Mouse (Mus musculus) ES-E14 (cell line): Measurements from ENCODE around the gene Dnaic2. TPM values are rescaled to one million over a fixed set of nuclear protein-coding genes. Genes with fewer than 3 reads are reported as not detected.
A peak's percentile ranks its signal among the peaks of the same experiment; 100 is the strongest.

Source experiments
- DNase-seq: peaks from one replicate; pipeline ENCODE4 v3.0.0-alpha.2; 2013; ENCODE audit warnings: low read depth, low spot score
- H3K27ac ChIP-seq: 2 replicates; pipeline ENCODE4 v1.5.1; 2012; ENCODE audit warnings: low read depth, mild to moderate bottlenecking, low read length, moderate library complexity, mixed read lengths; ENCODE audit not compliant: poor library complexity, insufficient read depth, severe bottlenecking
- H3K36me3 ChIP-seq: 2 replicates; pipeline ENCODE4 v1.6.1; 2012; ENCODE audit warnings: mild to moderate bottlenecking, low read length, moderate library complexity, mixed read lengths; ENCODE audit not compliant: control insufficient read depth, poor library complexity, insufficient read depth, severe bottlenecking
- H3K4me1 ChIP-seq, 2 experiments: fragments of 150-350 bp in 1 of 2; sonication (generic) in 1 of 2; 2 replicates each; pipeline ENCODE4 v1.6.1; 2012; ENCODE audit warnings: low read length in 2 of 2, mild to moderate bottlenecking in 1 of 2, mixed read lengths in 1 of 2; ENCODE audit not compliant: control insufficient read depth in 2 of 2, insufficient read depth in 2 of 2, poor library complexity in 1 of 2
- H3K4me3 ChIP-seq, 2 experiments: fragments of 150-350 bp in 1 of 2; sonication (generic) in 1 of 2; 2 replicates each; pipeline ENCODE4 v1.5.1; 2012; ENCODE audit warnings: low read length in 2 of 2, low read depth in 1 of 2, mild to moderate bottlenecking in 1 of 2, mixed read lengths in 1 of 2; ENCODE audit not compliant: insufficient read depth in 1 of 2, poor library complexity in 1 of 2, severe bottlenecking in 1 of 2
- H3K9ac ChIP-seq: 2 replicates; pipeline ENCODE4 v1.6.1; 2012; ENCODE audit warnings: low read depth, mild to moderate bottlenecking, low read length, mixed read lengths; ENCODE audit not compliant: poor library complexity, insufficient read depth, severe bottlenecking
- H3K9me3 ChIP-seq: fragments of 150-350 bp; sonication (generic); 2 replicates; pipeline ENCODE4 v1.6.1; 2012; ENCODE audit warnings: low read depth, mild to moderate bottlenecking, low read length; ENCODE audit not compliant: control insufficient read depth, insufficient read depth
- CHD2 ChIP-seq: IDR thresholded peaks from 2 replicates; pipeline ENCODE4 v1.6.1; 2014; ENCODE audit warnings: mild to moderate bottlenecking, low read depth, low read length, inconsistent platforms
- HCFC1 ChIP-seq: IDR thresholded peaks from 2 replicates; pipeline ENCODE4 v1.6.1; 2012; ENCODE audit warnings: low read length, inconsistent platforms, borderline replicate concordance; ENCODE audit not compliant: insufficient read depth
- MAFK ChIP-seq: IDR thresholded peaks from 2 replicates; pipeline ENCODE4 v1.6.1; 2014; ENCODE audit warnings: mild to moderate bottlenecking, low read depth, low read length, inconsistent platforms; ENCODE audit not compliant: insufficient read depth
- ZC3H11A ChIP-seq: IDR thresholded peaks from 2 replicates; pipeline ENCODE4 v1.6.1; 2012; ENCODE audit warnings: low read depth, mild to moderate bottlenecking, inconsistent platforms, low read length, borderline replicate concordance
- ZNF384 ChIP-seq: IDR thresholded peaks from 2 replicates; pipeline ENCODE4 v1.6.1; 2012; ENCODE audit warnings: low read depth, low read length, inconsistent platforms
- in situ Hi-C, 2 experiments: fragments of 600-800 bp; cut with MboI; formaldehyde crosslinking; loops; one replicate each; pipeline ENCODE4 v1.15.1; 2025; ENCODE audit warnings: low sequenced_read_pairs in 2 of 2, inconsistent platforms in 1 of 2; ENCODE audit not compliant: unreplicated experiment in 2 of 2
- total RNA-seq: library from RNA; depleted of rRNA; stranded (reverse); fragments of 300-350 nt; gene quantifications from 2 replicates; pipeline ENCODE4 v1.2.3, GENCODE M21; 2012; rRNA removed

Gene Dnaic2
- total RNA-seq = 0.71 and 2.6 TPM in 2 replicates

DNA sequence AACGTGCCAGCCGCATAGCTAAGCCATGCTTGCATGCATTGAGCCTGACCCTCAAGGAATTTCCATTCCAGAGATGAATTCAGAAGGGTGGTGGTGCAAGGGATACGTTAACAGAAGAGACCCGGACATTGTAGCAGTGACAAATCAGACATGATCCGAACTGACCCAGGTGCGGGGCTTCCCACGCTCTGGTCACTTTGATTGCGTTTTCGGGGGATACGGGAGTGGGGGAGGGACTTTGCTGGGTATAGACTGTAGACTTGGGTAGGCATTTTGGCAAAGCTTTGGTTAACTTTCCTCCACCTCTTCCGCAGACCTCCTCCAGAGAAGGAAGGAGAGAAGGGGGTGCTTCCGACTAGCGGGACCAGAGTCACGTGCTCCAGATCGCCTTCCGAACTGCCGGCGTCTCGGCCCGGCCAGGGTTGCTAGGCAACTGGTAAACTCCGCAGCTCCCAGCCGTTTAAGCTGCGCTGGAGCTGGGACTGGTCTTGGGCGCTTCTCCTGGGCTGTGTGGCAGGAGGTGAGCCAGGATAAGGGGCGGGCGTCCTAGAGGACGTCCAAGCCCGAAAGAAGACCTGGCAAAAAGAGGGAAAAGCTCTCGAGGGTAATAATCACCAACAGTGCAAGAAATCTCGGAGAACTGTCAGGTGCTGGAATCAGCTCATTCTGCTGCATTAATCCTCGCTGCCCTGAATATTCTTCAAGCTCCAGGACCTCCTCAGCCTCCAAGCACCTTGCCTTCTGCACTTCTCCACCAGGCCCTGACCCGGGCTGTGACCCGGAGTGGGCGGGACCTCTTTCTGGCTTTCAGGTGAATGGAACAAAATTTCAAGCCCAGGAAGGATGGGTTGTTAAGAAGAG lies at the start of gene Dnaic2:
Dnaic2 (plus strand) TSS at position 444 of the 861 bp plus-strand sequence.
- H3K9ac ChIP-seq = no peak within 1 kb of the TSS; the same call in 1 of the 2 replicates
- peaks cover 11 to 20% of the 10 kb centered on the region in 2 experiments; a peak in 3 of 4 replicates for H3K4me1 ChIP-seq
- H3K9me3 ChIP-seq = no peaks in the 10 kb centered on the region
- H3K36me3 ChIP-seq = no peaks in the 10 kb centered on the region
- DNase-seq = peak; percentile 70
- in situ Hi-C loops = loop anchor here in 1 of 2 experiments (25.0 kb wide), 1 partner anchor 185 kb away; no protein-coding TSS in a partner anchor
- H3K27ac ChIP-seq = no peak within 1 kb of the TSS
- TF ChIP-seq HCFC1 = no peak
- no peak for TF ChIP-seq ZNF384
- no peak for TF ChIP-seq ZC3H11A
- TF ChIP-seq MAFK = no peak
- no peak for TF ChIP-seq CHD2
- peak within 1 kb of the TSS in 1 of 2 experiments; percentile 34; a peak in 1 of 4 replicates for H3K4me3 ChIP-seq

DNA sequence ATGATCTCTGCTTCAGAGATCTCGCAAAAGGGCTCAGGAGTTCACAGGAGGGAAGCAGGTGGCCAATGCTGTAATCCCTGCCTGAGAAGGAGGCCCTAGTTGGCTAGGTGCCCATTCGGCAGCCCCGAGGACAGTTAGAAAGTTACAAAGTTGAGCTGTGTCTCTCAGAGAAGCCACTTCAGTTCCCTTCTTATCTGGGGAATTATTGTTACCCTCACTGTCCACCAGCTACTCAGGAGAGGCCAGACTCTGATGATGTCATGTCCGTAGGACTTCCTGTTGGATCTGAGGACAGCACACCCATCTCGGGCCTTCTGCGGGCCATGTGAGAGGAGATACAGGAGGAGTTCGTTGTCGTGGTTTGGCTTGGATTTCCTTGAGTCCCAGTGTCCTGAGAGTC lies 47.6 kb upstream of the Dnaic2 start:
- Histone ChIP-seq H3K9ac (no peak overlapping the region), H3K4me3 (no peak overlapping the region), H3K27ac (no peak overlapping the region), H3K36me3 (peaks cover 4% of the 10 kb centered on the region; the same call in 1 of the 2 replicates), H3K9me3 (no peaks in the 10 kb centered on the region), H3K4me1 (peaks cover 0 to 25% of the 10 kb centered on the region in 2 experiments; a peak in 2 of 4 replicates)
- TF ChIP-seq CHD2 = no peak
- no peak for TF ChIP-seq HCFC1
- no peak for TF ChIP-seq ZNF384
- TF ChIP-seq MAFK = no peak
- TF ChIP-seq ZC3H11A = no peak
- DNase-seq = no peak
- in situ Hi-C loops = no loop called here

DNA sequence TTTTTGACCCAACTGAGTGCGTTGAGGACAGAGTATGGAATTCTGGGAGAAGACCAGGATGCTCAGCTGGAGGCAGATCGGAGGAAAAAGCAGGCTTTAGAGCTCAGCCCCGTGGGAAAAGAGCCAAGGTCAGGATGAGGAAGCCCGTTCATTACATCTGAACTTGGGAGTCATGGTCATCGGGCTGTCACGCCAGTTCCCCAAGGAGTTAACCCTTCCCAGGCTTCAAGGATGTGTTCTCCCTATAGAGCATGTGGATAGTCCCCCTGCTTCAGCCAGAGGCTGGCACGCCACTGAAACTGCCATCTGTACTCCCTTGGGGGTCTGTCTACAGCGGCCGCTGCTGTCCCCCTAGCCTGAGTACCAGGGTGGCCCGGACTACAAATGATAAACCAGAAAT lies 46.9 kb upstream of the Dnaic2 start:
- in situ Hi-C loops = no loop called here
- TF ChIP-seq MAFK = no peak
- no peak for TF ChIP-seq CHD2
- no peak for TF ChIP-seq ZNF384
- no peak for TF ChIP-seq ZC3H11A
- no peak for TF ChIP-seq HCFC1
- H3K36me3 ChIP-seq = peaks cover 4% of the 10 kb centered on the region; the same call in 1 of the 2 replicates
- peaks cover 0 to 32% of the 10 kb centered on the region in 2 experiments; a peak in 3 of 4 replicates for H3K4me1 ChIP-seq
- no peak overlapping the region for H3K9ac ChIP-seq
- H3K4me3 ChIP-seq = no peak overlapping the region
- H3K27ac ChIP-seq = no peak overlapping the region
- DNase-seq = no peak
- no peaks in the 10 kb centered on the region for H3K9me3 ChIP-seq

DNA sequence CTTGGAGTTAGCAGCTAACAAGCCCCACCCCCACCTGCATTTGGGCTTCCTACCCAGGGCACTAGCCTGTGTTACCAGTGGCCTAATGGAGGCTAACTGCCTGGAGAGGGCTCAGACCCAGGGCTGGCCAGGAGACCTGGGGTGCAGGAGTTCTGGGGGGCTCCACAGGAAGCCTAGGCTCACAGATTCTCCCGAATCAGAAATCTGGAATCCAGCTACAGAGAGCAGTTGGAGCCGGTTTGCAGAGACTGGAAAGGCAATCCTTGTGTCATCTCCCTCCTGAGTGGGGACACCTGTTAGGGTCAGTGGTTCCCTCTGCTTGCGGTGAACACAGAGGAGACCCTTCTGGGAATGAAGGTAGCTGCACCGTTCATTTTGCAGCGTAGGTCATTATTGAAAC lies 46.2 kb upstream of the Dnaic2 start:
- TF ChIP-seq ZC3H11A = no peak
- TF ChIP-seq MAFK = no peak
- TF ChIP-seq ZNF384 = no peak
- no peak for TF ChIP-seq HCFC1
- no peak for TF ChIP-seq CHD2
- peaks cover 4% of the 10 kb centered on the region; the same call in 1 of the 2 replicates for H3K36me3 ChIP-seq
- H3K9me3 ChIP-seq = no peaks in the 10 kb centered on the region
- in situ Hi-C loops = no loop called here
- no peak overlapping the region for H3K4me3 ChIP-seq
- H3K4me1 ChIP-seq = peaks cover 0 to 36% of the 10 kb centered on the region in 2 experiments; a peak in 3 of 4 replicates
- no peak overlapping the region for H3K9ac ChIP-seq
- no peak for DNase-seq
- no peak overlapping the region for H3K27ac ChIP-seq
